Mouse (Mus musculus) neural tube, embryonic 11.5 days (tissue): ENCODE data around the gene Ankrd13a. TPM values are rescaled to one million over a fixed set of nuclear protein-coding genes. Genes with fewer than 3 reads are reported as not detected.
A peak's percentile ranks its signal among the peaks of the same experiment; 100 is the strongest.

Experiments
- ATAC-seq: fragments of 200-750 bp; cut with Nextera tagmentation; 2 replicates; pipeline ENCODE4 v1.8.0; 2017; ENCODE audit warnings: moderate number of reproducible peaks, mild to moderate bottlenecking, moderate TSS enrichment, moderate library complexity; ENCODE audit not compliant: insufficient read depth, low FRiP score, low TSS enrichment
- DNase-seq: peaks from one replicate; pipeline ENCODE4 v3.0.0-alpha.2; 2015; ENCODE audit warnings: low spot score
- H3K27ac ChIP-seq: fragments of 300-500 bp; sonication (generic); 2 replicates; pipeline ENCODE4 v1.5.1; 2014; ENCODE audit warnings: low read depth, mild to moderate bottlenecking, low read length
- H3K27me3 ChIP-seq: fragments of 300-500 bp; sonication (generic); 2 replicates; pipeline ENCODE4 v1.6.1; 2014; ENCODE audit warnings: mild to moderate bottlenecking, low read length, mixed read lengths; ENCODE audit not compliant: control insufficient read depth, insufficient read depth
- H3K36me3 ChIP-seq: fragments of 300-500 bp; sonication (generic); 2 replicates; pipeline ENCODE4 v1.6.1; 2014; ENCODE audit warnings: mild to moderate bottlenecking, low read length, moderate library complexity, mixed read lengths; ENCODE audit not compliant: control insufficient read depth, insufficient read depth
- H3K4me1 ChIP-seq: fragments of 300-500 bp; sonication (generic); 2 replicates; pipeline ENCODE4 v1.6.1; 2014; ENCODE audit warnings: low read length, mixed read lengths; ENCODE audit not compliant: control insufficient read depth, insufficient read depth
- H3K4me2 ChIP-seq: fragments of 300-500 bp; sonication (generic); 2 replicates; pipeline ENCODE4 v1.6.1; 2014; ENCODE audit warnings: low read depth, mild to moderate bottlenecking, moderate library complexity
- H3K4me3 ChIP-seq: fragments of 300-500 bp; sonication (generic); 2 replicates; pipeline ENCODE4 v1.5.1; 2014; ENCODE audit warnings: low read depth, low read length
- H3K9ac ChIP-seq: fragments of 300-500 bp; sonication (generic); 2 replicates; pipeline ENCODE4 v1.6.1; 2014; ENCODE audit warnings: mild to moderate bottlenecking, low read length
- H3K9me3 ChIP-seq: fragments of 300-500 bp; sonication (generic); 2 replicates; pipeline ENCODE4 v1.6.1; 2016; ENCODE audit warnings: low read length; ENCODE audit not compliant: control insufficient read depth
- WGBS: fragments of 180-500 bp; shearing (Covaris S2); extraction: QIAGEN DNeasy Blood & Tissue Kit; methylation state at CpG from one replicate; pipeline ENCODE4 v1.1.7; 2014; 5-methylcytosine and 5-hydroxymethylcytosine counted together
- polyA plus RNA-seq: library from polyadenylated mRNA; unstranded; fragments of >200 nt; fragmentation: Nextera tagmentation; extraction: Ambion mirVana; gene quantifications from 2 replicates; pipeline ENCODE4 v1.2.1, GENCODE M21; 2014

Gene Ankrd13a
- polyA plus RNA-seq, 1 experiment from 2014 or later, result 88.6 TPM

- Histone ChIP-seq H3K9ac (no peak overlapping the region), H3K27me3 (no peaks in the 10 kb centered on the region), H3K9me3 (no peaks in the 10 kb centered on the region), H3K36me3 (no peaks in the 10 kb centered on the region; the same call in none of the 2 replicates), H3K4me2 (no peak overlapping the region), H3K4me1 (no peaks in the 10 kb centered on the region), H3K4me3 (no peak overlapping the region), H3K27ac (no peak overlapping the region)
- ATAC-seq (no peak), DNase-seq (no peak)
- WGBS, result 89% methylated on average over 12 of the region's 12 CpGs
Measured at GRCm38 (mm10) chr5:114783405-114784163, 9.1 kb downstream of the Ankrd13a start.

GRCm38 (mm10) chr5:114784622-114785165, 10.2 kb downstream of the Ankrd13a start:
- no peaks in the 10 kb centered on the region; the same call in none of the 2 replicates for H3K36me3 ChIP-seq
- no peaks in the 10 kb centered on the region for H3K9me3 ChIP-seq
- no peak overlapping the region for H3K4me3 ChIP-seq
- no peak overlapping the region for H3K9ac ChIP-seq
- ATAC-seq (no peak), DNase-seq (no peak)
- 88% methylated on average over 16 of the region's 16 CpGs for WGBS
- H3K4me1 ChIP-seq, result no peaks in the 10 kb centered on the region
- H3K4me2 ChIP-seq, result no peak overlapping the region
- no peaks in the 10 kb centered on the region for H3K27me3 ChIP-seq
- no peak overlapping the region for H3K27ac ChIP-seq

- Histone ChIP-seq H3K27ac (no peak overlapping the region), H3K27me3 (no peaks in the 10 kb centered on the region), H3K36me3 (no peaks in the 10 kb centered on the region; the same call in none of the 2 replicates), H3K4me2 (no peak overlapping the region), H3K4me1 (no peaks in the 10 kb centered on the region), H3K4me3 (no peak overlapping the region), H3K9me3 (no peaks in the 10 kb centered on the region), H3K9ac (no peak overlapping the region)
- WGBS, result 78% methylated on average over 5 of the region's 5 CpGs
- no peak for DNase-seq
- ATAC-seq, result no peak
Measured at GRCm38 (mm10) chr5:114785196-114785595, 10.7 kb downstream of the Ankrd13a start.

- ATAC-seq (no peak), DNase-seq (no peak)
- H3K4me3 ChIP-seq, result no peak overlapping the region
- H3K27me3 ChIP-seq, result no peaks in the 10 kb centered on the region
- no peak overlapping the region for H3K4me2 ChIP-seq
- no peak overlapping the region for H3K9ac ChIP-seq
- WGBS, result 88% methylated on average over 7 of the region's 7 CpGs
- no peak overlapping the region for H3K27ac ChIP-seq
- no peaks in the 10 kb centered on the region for H3K9me3 ChIP-seq
- peaks cover 12% of the 10 kb centered on the region for H3K4me1 ChIP-seq
- peaks cover 2% of the 10 kb centered on the region; the same call in 1 of the 2 replicates for H3K36me3 ChIP-seq
Measured at GRCm38 (mm10) chr5:114793317-114793716, 18.8 kb downstream of the Ankrd13a start.

GRCm38 (mm10) chr5:114794609-114795008, 20.1 kb downstream of the Ankrd13a start:
- Histone ChIP-seq H3K9ac (no peak overlapping the region), H3K36me3 (peaks cover 2% of the 10 kb centered on the region; the same call in 1 of the 2 replicates), H3K4me3 (no peak overlapping the region), H3K9me3 (no peaks in the 10 kb centered on the region), H3K27ac (no peak overlapping the region), H3K4me1 (peaks cover 12% of the 10 kb centered on the region), H3K27me3 (no peaks in the 10 kb centered on the region), H3K4me2 (no peak overlapping the region)
- ATAC-seq (no peak), DNase-seq (no peak)
- WGBS, result 68% methylated on average over 4 of the region's 4 CpGs

GRCm38 (mm10) chr5:114795231-114795630, 20.8 kb downstream of the Ankrd13a start:
- WGBS, result 24% methylated on average over 9 of the region's 9 CpGs
- DNase-seq (peak; percentile 35), ATAC-seq (no peak)
- no peak overlapping the region for H3K4me3 ChIP-seq
- no peak overlapping the region for H3K27ac ChIP-seq
- H3K4me1 ChIP-seq, result peaks cover 12% of the 10 kb centered on the region
- peaks cover 2% of the 10 kb centered on the region; the same call in 1 of the 2 replicates for H3K36me3 ChIP-seq
- no peaks in the 10 kb centered on the region for H3K27me3 ChIP-seq
- no peaks in the 10 kb centered on the region for H3K9me3 ChIP-seq
- no peak overlapping the region for H3K9ac ChIP-seq
- no peak overlapping the region for H3K4me2 ChIP-seq

GRCm38 (mm10) chr5:114795653-114796052, 21.2 kb downstream of the Ankrd13a start:
- peaks cover 2% of the 10 kb centered on the region; the same call in 1 of the 2 replicates for H3K36me3 ChIP-seq
- no peak overlapping the region for H3K4me3 ChIP-seq

GRCm38 (mm10) chr5:114796299-114797012, 22.0 kb downstream of the Ankrd13a start:
- H3K4me1 ChIP-seq, result peaks cover 12% of the 10 kb centered on the region
- H3K4me3 ChIP-seq, result peak overlapping the region; percentile 24
- no peaks in the 10 kb centered on the region for H3K9me3 ChIP-seq
- H3K27me3 ChIP-seq, result no peaks in the 10 kb centered on the region
- 3% methylated on average over 40 of the region's 40 CpGs for WGBS
- no peaks in the 10 kb centered on the region; the same call in 1 of the 2 replicates for H3K36me3 ChIP-seq
- peak overlapping the region; percentile 19; the same call in 1 of the 2 replicates for H3K9ac ChIP-seq
- ATAC-seq (peak; percentile 45; the same call in 1 of the 2 replicates), DNase-seq (peak; percentile 44)
- peak overlapping the region; percentile 64; the same call in 1 of the 2 replicates for H3K27ac ChIP-seq
- peak overlapping the region; percentile 52 for H3K4me2 ChIP-seq

More at GRCm38 (mm10) chr5:114795653-114796052, 21.2 kb downstream of the Ankrd13a start:
- Histone ChIP-seq H3K27ac (no peak overlapping the region), H3K4me1 (peaks cover 12% of the 10 kb centered on the region), H3K4me2 (no peak overlapping the region), H3K9me3 (no peaks in the 10 kb centered on the region), H3K27me3 (no peaks in the 10 kb centered on the region), H3K9ac (no peak overlapping the region)
- DNase-seq (no peak), ATAC-seq (no peak)
- WGBS, result 59% methylated on average over 9 of the region's 9 CpGs
